Mouse (Mus musculus) spleen, adult 2 months (tissue): ENCODE data around the gene Hist2h2ac. TPM values are rescaled to one million over a fixed set of nuclear protein-coding genes. Genes with fewer than 3 reads are reported as not detected.
A peak's percentile ranks its signal among the peaks of the same experiment; 100 is the strongest.
"Not testable (repeated sequence)": the region's sequence is repeated elsewhere in the genome, so short reads cannot be mapped to it uniquely, and the experiment has no call there.

Experiments
- DNase-seq, 2 experiments: peaks; one replicate each; pipeline versions ENCODE4 v3.0.0 to v3.0.0-alpha.2; 2012 to 2021; ENCODE audit warnings: low spot score in 2 of 2, low read depth in 1 of 2
- H3K27ac ChIP-seq: fragments of 200-500 bp; 2 replicates; pipeline ENCODE4 v1.5.1; 2012; ENCODE audit warnings: low read length, inconsistent platforms; ENCODE audit not compliant: insufficient read depth
- H3K27me3 ChIP-seq: fragments of 200-500 bp; 2 replicates; pipeline ENCODE4 v1.6.1; 2012; ENCODE audit warnings: mild to moderate bottlenecking, moderate library complexity, low read length, inconsistent platforms; ENCODE audit not compliant: control insufficient read depth, insufficient read depth
- H3K36me3 ChIP-seq: fragments of 200-500 bp; 2 replicates; pipeline ENCODE4 v1.6.1; 2012; ENCODE audit warnings: mild to moderate bottlenecking, low read length, inconsistent platforms; ENCODE audit not compliant: control insufficient read depth, insufficient read depth
- H3K4me1 ChIP-seq: fragments of 200-500 bp; 2 replicates; pipeline ENCODE4 v1.6.1; 2011; ENCODE audit warnings: inconsistent platforms; ENCODE audit not compliant: control insufficient read depth, insufficient read depth, insufficient read length
- H3K4me3 ChIP-seq: fragments of 200-500 bp; 2 replicates; pipeline ENCODE4 v1.5.1; 2011; ENCODE audit warnings: mild to moderate bottlenecking, inconsistent platforms; ENCODE audit not compliant: insufficient read depth, insufficient read length; ENCODE audit errors: extremely low read depth
- CTCF ChIP-seq: fragments of 200-500 bp; IDR thresholded peaks from 2 replicates; pipeline ENCODE4 v1.5.1; 2011; ENCODE audit warnings: mild to moderate bottlenecking, inconsistent platforms; ENCODE audit not compliant: insufficient read depth, insufficient read length, insufficient replicate concordance; ENCODE audit errors: extremely low read depth
- POLR2A ChIP-seq: fragments of 200-500 bp; IDR thresholded peaks from 2 replicates; pipeline ENCODE4 v1.6.1; 2011; ENCODE audit warnings: low read depth, low read length, inconsistent platforms
- WGBS: fragments of 180-500 bp; shearing (Covaris S2); methylation state at CpG from one replicate; pipeline ENCODE4 v1.1.7; 2018; 5-methylcytosine and 5-hydroxymethylcytosine counted together
- polyA plus RNA-seq: library from polyadenylated mRNA; depleted of rRNA; stranded (reverse); fragments of >200 nt; gene quantifications from 2 replicates; pipeline ENCODE4 v1.2.3, GENCODE M21; 2012

Gene Hist2h2ac
- polyA plus RNA-seq, 1 experiment: 31.1 TPM

DNA sequence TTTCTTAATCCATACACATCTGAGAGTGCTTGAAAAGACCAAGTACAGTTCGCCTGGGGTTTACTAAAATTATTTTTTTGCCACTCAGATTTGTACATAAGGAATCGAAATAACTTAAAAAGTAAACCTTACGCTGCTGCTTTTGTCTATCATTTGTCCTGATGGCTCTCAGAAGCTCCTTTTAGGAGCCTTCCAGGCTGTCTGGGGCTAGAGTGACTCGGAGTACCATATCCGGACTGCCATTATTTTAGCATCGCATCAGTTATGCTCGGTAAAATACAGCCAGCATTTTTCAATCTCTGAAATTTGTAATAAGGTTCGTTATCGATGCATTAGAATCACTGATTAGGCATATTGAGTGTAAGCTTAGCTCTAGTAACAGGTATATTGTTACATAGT is 20.1 kb upstream of the Hist2h2ac start:
- Histone ChIP-seq H3K4me3 (no peak overlapping the region; the same call in 1 of the 2 replicates), H3K36me3 (no peaks in the 10 kb centered on the region), H3K27me3 (no peaks in the 10 kb centered on the region), H3K27ac (peak overlapping the region; percentile 74), H3K4me1 (peaks cover 9% of the 10 kb centered on the region; the same call in 1 of the 2 replicates)
- TF ChIP-seq POLR2A (no peak), CTCF (no peak)
- WGBS: 87% methylated on average over 9 of the region's 9 CpGs
- DNase-seq: no peak

DNA sequence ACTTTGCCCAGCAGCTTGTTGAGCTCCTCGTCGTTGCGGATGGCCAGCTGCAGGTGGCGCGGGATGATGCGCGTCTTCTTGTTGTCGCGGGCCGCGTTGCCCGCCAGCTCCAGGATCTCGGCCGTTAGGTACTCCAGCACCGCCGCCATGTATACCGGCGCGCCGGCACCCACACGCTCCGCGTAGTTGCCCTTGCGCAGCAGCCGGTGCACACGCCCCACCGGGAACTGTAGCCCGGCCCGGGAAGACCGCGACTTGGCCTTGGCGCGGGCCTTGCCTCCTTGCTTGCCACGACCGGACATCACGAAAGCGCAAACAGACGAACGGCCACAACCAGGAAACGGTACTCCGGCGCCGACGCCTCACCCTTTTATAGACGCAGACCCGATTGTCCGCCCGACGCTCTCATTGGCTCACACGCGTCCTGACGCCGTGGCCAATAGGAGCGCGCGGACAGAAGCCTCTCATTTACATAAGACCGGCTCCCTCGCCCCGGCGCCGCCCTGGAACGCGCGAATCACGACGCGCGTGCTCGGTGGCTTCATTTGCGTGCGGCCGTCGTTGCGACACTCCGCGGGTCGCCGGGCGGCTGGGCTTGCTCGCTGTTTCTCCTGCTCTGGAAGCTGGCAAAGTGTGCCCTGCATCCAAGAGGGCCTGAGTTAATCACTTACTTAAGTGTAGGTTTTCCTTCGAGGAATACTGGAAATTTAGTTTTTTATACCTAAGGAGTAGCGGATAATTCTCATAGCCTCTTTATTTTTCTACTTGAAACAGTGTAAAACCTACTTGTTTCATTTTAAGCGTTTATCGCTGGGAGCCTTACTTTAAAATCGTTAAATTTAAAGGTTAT is 19.5 kb upstream of the Hist2h2ac start, which contains the start of gene Hist2h2aa2:
Gene Hist2h2aa2 (minus strand): TSS at position 328 of the 850 bp plus-strand sequence.
- 3% methylated on average over 45 of the region's 85 CpGs for WGBS
- peak in 1 of 2 experiments; percentile 92 for DNase-seq
- H3K4me1 ChIP-seq, H3K36me3 ChIP-seq, H3K27me3 ChIP-seq: not testable (repeated sequence)
- H3K27ac ChIP-seq: peak within 1 kb of the TSS; percentile 94
- peak within 1 kb of the TSS; percentile 65 for H3K4me3 ChIP-seq

DNA sequence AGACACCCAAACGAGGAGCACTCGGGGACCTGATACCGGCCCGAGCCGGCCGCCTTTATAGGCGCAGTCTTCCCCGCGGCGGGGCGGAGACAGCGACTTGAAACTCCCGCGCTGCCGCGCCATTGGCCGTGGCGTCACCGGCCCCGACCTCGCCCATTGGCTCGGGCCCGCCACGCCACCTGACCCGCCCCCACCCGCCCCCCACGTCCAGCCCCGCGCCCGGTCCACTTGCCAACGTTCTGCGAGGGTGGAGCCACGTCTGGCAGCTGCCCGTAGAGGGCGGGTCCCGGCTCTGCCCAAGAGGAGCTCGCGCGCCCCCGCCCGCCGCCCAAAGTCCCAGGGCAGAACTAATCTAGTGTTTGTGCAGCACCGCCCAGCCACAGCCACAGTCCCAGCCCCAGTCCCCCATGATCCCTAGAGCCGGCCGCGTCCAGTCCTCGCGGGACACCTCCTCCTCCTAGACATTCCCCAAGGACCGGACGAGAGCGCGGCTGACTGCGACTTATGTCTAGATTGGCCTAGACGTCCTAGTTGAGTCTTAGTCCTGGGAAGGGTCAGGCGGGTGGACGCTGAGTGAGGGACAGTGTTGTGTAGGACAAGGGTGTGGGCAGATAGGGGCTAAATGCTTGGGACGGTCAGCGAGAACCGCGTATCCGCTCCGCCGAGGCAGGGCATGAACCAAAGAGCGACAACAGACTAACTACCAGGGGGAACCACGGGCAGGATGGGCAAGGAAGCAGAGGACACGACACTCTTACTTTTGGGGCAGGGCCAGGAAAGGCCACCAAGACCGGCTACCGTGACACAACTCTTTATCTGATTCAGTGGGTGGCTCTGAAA is 18.5 kb upstream of the Hist2h2ac start, which contains the start of gene Hist2h3c2:
Gene Hist2h3c2 (minus strand): TSS at position 174 of the 840 bp plus-strand sequence.
- 0% methylated on average over 12 of the region's 68 CpGs for WGBS
- H3K4me1 ChIP-seq, DNase-seq: not testable (repeated sequence)

DNA sequence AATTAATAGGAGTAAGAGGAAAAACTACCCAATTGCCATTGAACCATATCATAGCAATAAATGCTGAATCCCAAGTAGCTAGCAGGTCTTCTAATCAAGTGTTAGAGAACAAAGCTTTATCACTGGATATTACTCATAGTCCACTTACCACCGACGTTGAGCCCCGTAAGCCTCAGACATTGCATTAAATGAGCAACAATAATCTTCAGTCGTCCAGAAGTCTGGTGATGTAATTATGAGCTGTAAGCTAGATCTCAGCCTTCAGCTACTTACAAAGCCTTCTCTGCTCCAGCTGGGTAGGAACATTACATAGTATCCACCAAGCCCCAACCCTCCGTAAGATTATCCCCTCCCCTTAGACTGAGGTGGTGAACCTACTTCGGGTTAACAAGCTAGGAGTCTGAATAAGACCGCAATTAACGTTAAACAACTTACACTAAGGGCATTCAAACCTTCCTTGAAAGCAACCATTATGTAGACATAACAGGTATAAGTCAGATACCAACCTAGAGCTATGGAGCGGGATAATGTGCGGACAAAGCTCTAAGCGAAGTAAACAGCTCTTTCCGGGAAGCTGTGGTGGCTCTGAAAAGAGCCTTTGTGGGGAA is 17.3 kb upstream of the Hist2h2ac start:
- Histone ChIP-seq H3K4me1 (peaks cover 2% of the 10 kb centered on the region; the same call in 1 of the 2 replicates), H3K27ac (no peak overlapping the region), H3K27me3 (no peaks in the 10 kb centered on the region), H3K36me3 (no peaks in the 10 kb centered on the region), H3K4me3 (no peak overlapping the region)
- 6% methylated on average over 12 of the region's 12 CpGs for WGBS
- DNase-seq: no peak
- TF ChIP-seq CTCF (no peak), POLR2A (no peak)

More for the DNA sequence above, 18.5 kb upstream of the Hist2h2ac start, which contains the start of gene Hist2h3c2:
- peak within 1 kb of the TSS; percentile 82 for H3K27ac ChIP-seq
- H3K4me3 ChIP-seq: peak within 1 kb of the TSS; percentile 65
- H3K27me3 ChIP-seq, H3K36me3 ChIP-seq: not testable (repeated sequence)

DNA sequence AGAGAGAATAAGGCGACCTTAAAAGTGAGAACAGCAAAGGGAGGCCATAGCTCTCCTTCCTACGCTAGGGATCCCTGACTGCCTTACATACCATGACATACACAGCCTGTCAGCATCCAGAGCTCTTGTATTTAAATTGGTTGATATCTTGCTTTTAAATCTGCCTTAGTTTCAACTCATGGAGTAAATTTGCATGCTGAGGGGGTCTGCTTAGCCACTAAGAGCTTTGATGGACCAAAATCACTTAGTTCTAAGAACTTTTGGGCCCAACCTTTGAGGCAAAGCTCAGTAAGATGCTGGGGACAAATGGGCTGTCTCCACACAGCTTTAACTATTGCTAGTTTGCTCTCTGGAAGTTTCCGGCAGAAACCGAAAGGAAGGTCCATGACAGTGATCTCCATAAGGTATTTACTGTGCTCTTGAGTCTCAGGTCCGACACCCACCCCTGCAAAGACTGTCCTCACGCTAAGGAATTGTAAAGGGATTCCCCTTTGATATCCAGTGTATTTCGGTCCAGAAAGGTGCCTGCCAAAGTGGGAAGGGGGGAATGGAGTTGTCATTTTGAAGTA is 16.7 kb upstream of the Hist2h2ac start:
- Histone ChIP-seq H3K36me3 (no peaks in the 10 kb centered on the region), H3K27me3 (no peaks in the 10 kb centered on the region), H3K4me3 (no peak overlapping the region), H3K4me1 (peaks cover 2% of the 10 kb centered on the region; the same call in 1 of the 2 replicates), H3K27ac (no peak overlapping the region)
- 55% methylated on average over 7 of the region's 7 CpGs for WGBS
- no peak for DNase-seq
- TF ChIP-seq CTCF (no peak), POLR2A (no peak)

DNA sequence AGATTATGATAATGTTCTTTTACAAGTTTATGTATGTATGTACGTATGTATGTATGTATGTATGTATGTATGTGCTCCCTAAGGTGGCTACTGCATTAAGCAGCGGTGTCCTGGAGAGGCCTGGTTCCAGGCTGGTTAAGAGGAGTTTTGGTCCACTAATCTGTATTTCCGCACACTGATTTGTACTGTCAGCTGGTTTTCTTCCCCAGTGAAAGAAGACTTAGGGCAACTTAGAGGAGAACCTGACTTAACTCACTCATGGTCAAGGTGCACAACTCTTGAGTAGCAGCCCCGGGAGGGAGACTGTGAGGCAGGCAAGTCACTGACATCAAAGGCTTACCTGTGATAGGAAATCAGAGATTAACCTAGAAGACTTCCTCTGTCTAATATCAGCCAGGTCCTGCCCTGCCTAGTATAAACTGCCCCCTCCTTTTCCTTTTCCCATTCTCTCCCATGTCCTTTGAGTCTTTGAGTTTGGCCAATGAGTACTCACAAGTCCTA is 16.2 kb upstream of the Hist2h2ac start:
- no peak for DNase-seq
- no peaks in the 10 kb centered on the region for H3K27me3 ChIP-seq
- no peak overlapping the region for H3K27ac ChIP-seq
- H3K4me1 ChIP-seq: peaks cover 2% of the 10 kb centered on the region; the same call in 1 of the 2 replicates
- H3K4me3 ChIP-seq: no peak overlapping the region
- TF ChIP-seq CTCF (no peak), POLR2A (no peak)
- H3K36me3 ChIP-seq: no peaks in the 10 kb centered on the region
- 80% methylated on average over 4 of the region's 4 CpGs for WGBS
